Mouse (Mus musculus) lung, adult 2 months (tissue): ENCODE results near the gene Scgb1a1.

ENCODE experiments used
- CTCF ChIP-seq: fragments of 200-500 bp; IDR thresholded peaks from 2 replicates; pipeline ENCODE4 v1.5.1; 2011; ENCODE audit warnings: mild to moderate bottlenecking, low read length, control low read depth; ENCODE audit not compliant: insufficient read depth
- POLR2A ChIP-seq: fragments of 200-500 bp; IDR thresholded peaks from 2 replicates; pipeline ENCODE4 v1.6.1; 2011; ENCODE audit warnings: low read depth, mild to moderate bottlenecking, control low read depth, low read length, borderline replicate concordance; ENCODE audit errors: extremely low read depth

DNA sequence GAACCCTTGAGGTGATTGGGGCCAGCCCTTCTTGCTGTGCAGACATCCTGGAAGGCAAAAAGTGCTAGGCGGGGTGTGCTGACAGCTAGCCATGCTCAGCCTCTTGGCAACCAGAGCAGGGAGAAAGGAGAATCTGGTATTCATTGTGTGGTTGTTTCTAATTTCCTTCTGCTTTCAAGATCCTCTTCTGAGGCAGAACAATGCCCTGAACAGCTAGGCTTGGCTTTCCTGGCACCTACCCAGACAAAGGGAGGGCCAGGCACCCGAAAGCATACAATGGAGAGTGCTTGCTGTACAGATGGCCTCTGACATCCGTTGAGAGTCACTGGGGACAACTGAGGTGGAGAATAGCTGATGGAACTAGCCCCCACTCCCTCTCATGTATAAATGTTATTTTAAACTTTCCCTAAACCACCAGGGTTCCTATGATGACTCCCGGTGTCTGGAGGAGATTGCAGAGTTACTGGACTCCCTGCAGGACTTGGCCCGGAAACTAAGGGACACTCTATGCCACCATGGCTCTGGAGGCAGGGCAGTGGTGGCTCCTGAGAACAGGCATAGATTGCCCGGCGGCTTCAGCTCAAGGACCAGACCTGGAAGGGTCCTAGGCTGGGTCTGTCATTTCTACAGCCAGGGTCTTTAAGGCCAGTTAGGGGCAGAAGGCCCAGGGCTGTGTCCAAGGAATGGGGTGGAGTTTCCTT lies 16.2 kb downstream of the Scgb1a1 start:
- no peak for TF ChIP-seq CTCF
- 0 out of 2 replicates have a peak, but pooled peaks have one; percentile 15 for TF ChIP-seq POLR2A
